Mouse (Mus musculus): Measurements from ENCODE around the gene 2310034G01Rik.

DNA sequence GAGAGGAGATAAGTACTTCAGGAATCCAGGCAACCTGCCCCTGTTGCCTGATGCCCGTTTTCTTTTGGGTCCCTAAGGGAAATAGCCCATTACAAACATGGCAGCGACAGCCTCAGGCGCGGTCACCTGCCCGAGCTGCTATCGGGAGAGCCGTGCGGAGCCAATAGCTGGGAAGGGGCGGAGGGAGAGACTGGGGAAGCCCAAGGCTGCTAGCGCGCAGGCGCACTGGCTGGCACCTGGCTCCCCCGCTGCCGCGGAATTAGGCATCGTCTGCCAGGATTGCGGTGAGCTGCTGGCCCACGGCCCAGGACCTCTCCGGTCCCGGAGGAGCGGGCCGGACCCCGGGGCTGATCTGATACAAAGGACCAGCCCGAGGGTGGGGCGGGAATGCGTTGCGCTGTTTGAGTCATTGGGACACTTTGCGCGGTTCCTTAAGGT is 6.6 kb upstream of the 2310034G01Rik start:
- TF ChIP-seq CTCF (IDR thresholded peaks at IDR 0.05; ENCODE audit: insufficient read depth, low read depth, low read length) (no peak), POLR2A (IDR thresholded peaks at IDR 0.05; ENCODE audit: insufficient read depth, low read depth, low read length) (peak; percentile 56)
